Mouse (Mus musculus): Measurements from ENCODE around the gene Zfp57. TPM values are rescaled to one million over a fixed set of nuclear protein-coding genes. Genes with fewer than 3 reads are reported as not detected.

Gene Zfp57
- 206 and 224 TPM in 2 replicates for polyA plus RNA-seq (2015; fragmentation: Nextera tagmentation; extraction: Ambion mirVana)

DNA sequence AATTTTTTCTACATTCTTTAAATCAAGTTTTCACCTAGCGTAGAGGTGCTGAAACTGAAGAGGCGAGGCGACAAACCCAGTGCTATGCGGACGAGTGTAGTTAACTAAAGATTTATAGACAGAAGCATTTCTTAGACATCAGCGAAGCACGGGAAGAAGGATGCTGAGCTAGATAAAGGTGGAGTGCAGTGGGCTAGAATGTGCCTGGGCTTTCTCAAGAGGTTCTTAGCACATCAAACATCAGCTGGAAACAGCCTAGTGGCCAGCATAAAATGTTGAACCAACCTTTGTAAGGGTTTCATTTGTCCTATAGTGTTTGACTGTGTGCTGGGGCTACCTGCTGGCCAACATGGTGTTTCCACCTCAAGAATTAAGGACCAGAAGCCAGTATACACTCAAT is at the start of gene Zfp57:
Zfp57 (plus strand) TSS at position 301 of the 400 bp plus-strand sequence.
- no peaks in the 10 kb centered on the region for H3K9me3 ChIP-seq (ENCODE audit: control insufficient read depth, low read length)
- H3K9ac ChIP-seq (ENCODE audit: low read depth, low read length), result no peak within 1 kb of the TSS
- peak within 1 kb of the TSS; percentile 67 for H3K4me2 ChIP-seq (ENCODE audit: low read length)
- WGBS, result 93% methylated on average over 7 of the region's 7 CpGs
- no peak within 1 kb of the TSS for H3K27ac ChIP-seq (ENCODE audit: low read depth, low read length)
- H3K4me3 ChIP-seq (ENCODE audit: low read length), result peak within 1 kb of the TSS; percentile 82
- H3K36me3 ChIP-seq (ENCODE audit: control insufficient read depth, insufficient read depth, low read length), result peaks cover 6% of the 10 kb centered on the region
- ATAC-seq, result no peak
- H3K27me3 ChIP-seq (replicated peaks; ENCODE audit: control insufficient read depth, insufficient read depth, low read length), result no peaks in the 10 kb centered on the region
- H3K4me1 ChIP-seq (ENCODE audit: control insufficient read depth, insufficient read depth, low read depth, low read length), result peaks cover 6% of the 10 kb centered on the region

DNA sequence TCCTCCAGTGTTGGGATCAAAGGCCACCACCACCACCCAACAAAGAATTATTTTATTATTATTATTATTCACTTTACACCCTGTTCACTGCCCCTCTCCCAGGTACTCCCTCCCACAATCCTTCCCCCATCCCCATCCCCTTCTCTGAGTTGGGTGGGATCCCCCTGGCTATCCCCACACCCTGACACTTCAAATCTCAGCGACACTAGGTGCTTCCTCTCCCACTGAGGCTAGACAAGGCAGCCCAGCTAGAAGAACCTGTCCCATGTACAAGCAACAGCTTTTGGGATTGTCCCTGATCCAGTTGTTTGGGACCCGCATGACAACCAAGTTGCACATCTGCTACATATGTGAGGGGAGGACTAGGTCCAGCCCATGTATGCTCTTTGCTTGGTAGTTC is 48.3 kb upstream of the Zfp57 start:
- Histone ChIP-seq H3K9me3 (ENCODE audit: control insufficient read depth, low read length) (no peaks in the 10 kb centered on the region), H3K4me1 (ENCODE audit: control insufficient read depth, insufficient read depth, low read depth, low read length) (peaks cover 16% of the 10 kb centered on the region), H3K36me3 (ENCODE audit: control insufficient read depth, insufficient read depth, low read length) (peaks cover 12% of the 10 kb centered on the region), H3K27me3 (replicated peaks; ENCODE audit: control insufficient read depth, insufficient read depth, low read length) (no peaks in the 10 kb centered on the region), H3K9ac (ENCODE audit: low read depth, low read length) (no peak overlapping the region), H3K4me3 (ENCODE audit: low read length) (no peak overlapping the region), H3K27ac (ENCODE audit: low read depth, low read length) (no peak overlapping the region), H3K4me2 (ENCODE audit: low read length) (no peak overlapping the region)
- 93% methylated on average over 2 of the region's 2 CpGs for WGBS
- ATAC-seq, result no peak

DNA sequence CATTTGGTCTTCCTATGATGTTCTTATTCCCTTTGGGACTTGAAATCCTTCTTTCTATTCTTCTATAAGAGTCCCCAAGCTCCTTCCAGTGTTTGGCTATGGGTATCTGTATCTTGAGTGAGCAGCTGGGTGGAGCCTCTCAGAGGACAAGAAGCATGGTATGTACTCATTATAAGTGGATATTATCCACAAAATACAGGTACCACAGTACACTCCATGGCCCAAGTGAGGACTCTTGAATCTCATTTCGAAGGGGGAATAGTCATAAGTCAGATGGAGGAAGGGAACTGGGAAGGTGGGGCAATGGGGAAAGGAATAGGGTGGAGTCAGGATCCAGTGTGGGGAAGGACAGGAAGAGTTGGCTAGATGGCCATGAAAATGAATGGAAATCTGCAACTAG is 47.9 kb upstream of the Zfp57 start:
- Histone ChIP-seq H3K36me3 (ENCODE audit: control insufficient read depth, insufficient read depth, low read length) (peaks cover 12% of the 10 kb centered on the region), H3K27me3 (replicated peaks; ENCODE audit: control insufficient read depth, insufficient read depth, low read length) (no peaks in the 10 kb centered on the region), H3K9me3 (ENCODE audit: control insufficient read depth, low read length) (no peaks in the 10 kb centered on the region), H3K9ac (ENCODE audit: low read depth, low read length) (no peak overlapping the region), H3K4me2 (ENCODE audit: low read length) (no peak overlapping the region), H3K4me1 (ENCODE audit: control insufficient read depth, insufficient read depth, low read depth, low read length) (peaks cover 16% of the 10 kb centered on the region), H3K27ac (ENCODE audit: low read depth, low read length) (no peak overlapping the region), H3K4me3 (ENCODE audit: low read length) (no peak overlapping the region)
- no peak for ATAC-seq
- WGBS, result 97% methylated on average over 1 of the region's 1 CpGs

DNA sequence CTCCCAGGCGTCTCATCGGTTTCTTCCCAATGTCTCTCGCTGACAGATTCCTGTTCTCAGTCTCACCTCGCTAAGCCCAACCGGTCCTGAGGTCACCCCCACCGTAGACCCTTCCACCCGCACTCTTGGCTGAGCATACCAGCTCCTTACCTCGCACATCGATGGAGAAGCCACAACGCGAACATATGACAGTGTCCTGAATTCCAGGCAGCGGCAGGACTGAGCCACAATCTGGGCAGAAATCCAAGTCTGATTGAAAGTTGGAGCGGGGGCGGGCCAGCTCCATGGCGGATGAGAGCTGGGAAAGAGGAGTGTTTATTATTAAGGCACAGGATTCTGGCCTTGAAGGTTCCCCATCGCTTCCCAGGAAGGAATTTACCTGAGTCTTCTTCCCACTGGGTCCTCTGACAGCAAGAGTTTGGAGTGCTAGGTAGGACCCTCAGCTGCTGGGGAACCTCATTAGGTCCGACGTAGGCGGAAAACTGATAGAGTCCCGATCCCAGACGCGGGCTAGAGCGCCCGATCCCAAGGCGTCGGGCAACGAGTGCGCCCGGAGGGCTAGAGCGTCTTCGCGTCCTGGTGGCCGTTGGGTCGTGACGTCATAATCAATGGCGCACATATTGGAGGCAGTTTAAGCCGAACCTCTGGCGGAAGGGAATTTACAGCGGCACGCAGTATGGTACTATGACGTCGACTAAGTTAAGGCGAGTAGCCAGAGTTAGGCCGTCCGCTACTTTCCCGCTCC is 42.8 kb upstream of the Zfp57 start, which contains the start of the genes Znrd1 and Znrd1as:
Znrd1 (minus strand) TSS at position 561 of the 745 bp plus-strand sequence.
Znrd1as (plus strand) TSS at position 594 of the 745 bp plus-strand sequence.
- Histone ChIP-seq H3K27me3 (replicated peaks; ENCODE audit: control insufficient read depth, insufficient read depth, low read length) (no peaks in the 10 kb centered on the region), H3K36me3 (ENCODE audit: control insufficient read depth, insufficient read depth, low read length) (no peaks in the 10 kb centered on the region), H3K4me3 (ENCODE audit: low read length) (peak within 1 kb of the TSS; percentile 75), H3K9ac (ENCODE audit: low read depth, low read length) (peak within 1 kb of the TSS; percentile 75), H3K27ac (ENCODE audit: low read depth, low read length) (peak within 1 kb of the TSS; percentile 78), H3K9me3 (ENCODE audit: control insufficient read depth, low read length) (no peaks in the 10 kb centered on the region), H3K4me1 (ENCODE audit: control insufficient read depth, insufficient read depth, low read depth, low read length) (peaks cover 16% of the 10 kb centered on the region), H3K4me2 (ENCODE audit: low read length) (peak within 1 kb of the TSS; percentile 88)
- peak; percentile 98 for ATAC-seq
- WGBS, result under 1% methylated on average over 46 of the region's 46 CpGs

DNA sequence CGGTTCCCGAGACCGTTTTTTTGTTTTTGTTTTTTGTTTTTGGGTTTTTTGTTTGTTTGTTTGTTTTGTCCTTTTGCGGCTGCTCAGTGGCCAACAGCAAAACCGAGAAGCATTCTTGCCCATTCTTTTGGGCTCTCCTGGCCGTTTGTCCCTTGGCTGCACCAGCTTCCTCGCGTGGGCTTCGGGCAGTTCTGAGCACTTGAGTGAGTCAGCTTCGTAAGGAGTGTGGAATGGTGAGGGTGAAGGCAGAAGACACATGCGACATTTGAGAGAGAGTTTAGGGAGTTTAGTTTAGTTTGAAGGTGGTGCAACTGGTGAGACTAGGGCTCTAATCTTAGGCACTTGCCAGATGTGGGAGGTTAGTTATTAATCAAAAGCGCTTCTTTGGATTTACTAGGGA is 42.1 kb upstream of the Zfp57 start:
- no peak for ATAC-seq
- 11% methylated on average over 12 of the region's 12 CpGs for WGBS

DNA sequence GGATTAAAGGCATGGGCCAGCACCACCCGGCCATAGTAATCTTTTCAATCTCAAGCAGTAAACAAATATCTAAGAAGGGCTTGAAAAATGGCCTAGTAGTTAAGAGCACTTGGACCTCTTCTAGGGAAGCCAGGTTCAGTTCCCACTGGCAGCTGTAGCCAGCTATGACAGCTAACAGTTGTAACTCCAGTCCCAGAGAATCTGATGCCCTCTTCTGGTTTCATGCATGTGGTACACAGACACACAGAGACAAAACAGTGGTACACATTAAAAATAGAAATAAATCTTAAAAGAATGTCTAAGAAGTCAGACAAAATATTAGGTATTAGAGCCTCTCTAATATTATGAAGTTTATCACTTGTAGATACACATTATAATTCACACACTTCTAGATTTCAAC is 39.8 kb upstream of the Zfp57 start:
- no peak overlapping the region for H3K27ac ChIP-seq (ENCODE audit: low read depth, low read length)
- no peaks in the 10 kb centered on the region for H3K27me3 ChIP-seq (replicated peaks; ENCODE audit: control insufficient read depth, insufficient read depth, low read length)
- H3K4me1 ChIP-seq (ENCODE audit: control insufficient read depth, insufficient read depth, low read depth, low read length), result peaks cover 16% of the 10 kb centered on the region
- no peak for ATAC-seq
- H3K4me3 ChIP-seq (ENCODE audit: low read length), result no peak overlapping the region
- no peak overlapping the region for H3K9ac ChIP-seq (ENCODE audit: low read depth, low read length)
- no peaks in the 10 kb centered on the region for H3K9me3 ChIP-seq (ENCODE audit: control insufficient read depth, low read length)
- no peaks in the 10 kb centered on the region; the same call in 1 of the 2 replicates for H3K36me3 ChIP-seq (ENCODE audit: control insufficient read depth, insufficient read depth, low read length)
- H3K4me2 ChIP-seq (ENCODE audit: low read length), result no peak overlapping the region
- WGBS, result 62% methylated on average over 1 of the region's 1 CpGs

More for the DNA sequence above, 42.1 kb upstream of the Zfp57 start:
- Histone ChIP-seq H3K4me3 (ENCODE audit: low read length) (peak overlapping the region; percentile 75), H3K9ac (ENCODE audit: low read depth, low read length) (peak overlapping the region; percentile 75), H3K4me1 (ENCODE audit: control insufficient read depth, insufficient read depth, low read depth, low read length) (peaks cover 16% of the 10 kb centered on the region), H3K9me3 (ENCODE audit: control insufficient read depth, low read length) (no peaks in the 10 kb centered on the region), H3K36me3 (ENCODE audit: control insufficient read depth, insufficient read depth, low read length) (no peaks in the 10 kb centered on the region), H3K27ac (ENCODE audit: low read depth, low read length) (peak overlapping the region; percentile 55), H3K27me3 (replicated peaks; ENCODE audit: control insufficient read depth, insufficient read depth, low read length) (no peaks in the 10 kb centered on the region), H3K4me2 (ENCODE audit: low read length) (peak overlapping the region; percentile 88)

DNA sequence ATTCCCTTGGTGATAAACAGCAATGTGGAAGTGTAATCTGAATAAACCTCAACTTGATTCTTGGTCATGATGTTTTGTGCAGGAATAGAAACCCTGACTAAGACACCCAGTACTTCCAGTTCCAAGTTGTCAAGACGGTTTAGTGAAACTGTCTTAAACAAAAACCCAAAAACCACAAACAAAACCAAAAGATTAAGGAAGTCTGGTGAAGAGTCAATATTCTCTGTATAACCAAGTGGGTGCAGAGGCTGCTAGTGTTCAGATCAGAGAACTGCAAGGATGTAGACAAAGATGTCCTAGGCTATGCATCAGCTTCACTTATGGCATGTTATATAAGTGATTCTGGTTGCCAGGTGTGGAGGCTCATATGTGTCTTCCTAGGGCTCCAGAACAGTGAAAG is 34.1 kb upstream of the Zfp57 start:
- WGBS, result 80% methylated on average over 1 of the region's 1 CpGs
- no peak overlapping the region for H3K27ac ChIP-seq (ENCODE audit: low read depth, low read length)
- no peak overlapping the region for H3K4me3 ChIP-seq (ENCODE audit: low read length)
- H3K36me3 ChIP-seq (ENCODE audit: control insufficient read depth, insufficient read depth, low read length), result no peaks in the 10 kb centered on the region; the same call in 1 of the 2 replicates
- H3K9me3 ChIP-seq (ENCODE audit: control insufficient read depth, low read length), result no peaks in the 10 kb centered on the region
- H3K9ac ChIP-seq (ENCODE audit: low read depth, low read length), result no peak overlapping the region
- ATAC-seq, result no peak
- H3K4me2 ChIP-seq (ENCODE audit: low read length), result no peak overlapping the region
- no peaks in the 10 kb centered on the region for H3K27me3 ChIP-seq (replicated peaks; ENCODE audit: control insufficient read depth, insufficient read depth, low read length)
- no peaks in the 10 kb centered on the region for H3K4me1 ChIP-seq (ENCODE audit: control insufficient read depth, insufficient read depth, low read depth, low read length)

DNA sequence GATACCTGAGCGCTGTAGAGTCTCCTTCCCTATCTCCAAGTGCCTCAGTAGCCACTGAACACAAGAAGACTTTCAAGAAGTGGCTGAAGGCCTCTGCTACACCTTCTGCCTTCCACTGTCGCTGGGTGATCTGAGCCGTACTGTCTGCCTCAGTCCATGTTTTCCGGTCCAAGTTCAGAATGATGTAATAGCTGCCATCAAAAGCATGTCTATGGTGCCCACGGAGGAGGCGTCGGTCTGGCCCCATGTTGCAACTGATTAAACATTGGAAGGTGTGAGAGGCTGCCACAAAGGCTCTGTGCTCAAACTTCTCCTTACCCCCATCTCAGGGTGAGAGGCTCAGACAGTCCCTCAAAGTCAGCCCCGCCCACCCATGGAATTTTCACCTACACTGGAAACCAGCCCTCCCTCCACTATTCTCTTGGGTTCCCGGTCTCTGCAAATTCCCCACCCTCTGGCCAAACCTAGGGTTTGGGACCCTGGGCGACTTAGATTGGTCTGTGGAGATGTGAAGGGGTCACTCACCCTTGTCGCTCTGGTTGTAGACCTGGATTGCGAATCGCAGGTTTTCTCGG is 30.6 kb upstream of the Zfp57 start:
- H3K4me1 ChIP-seq (ENCODE audit: control insufficient read depth, insufficient read depth, low read depth, low read length), result no peaks in the 10 kb centered on the region
- no peak overlapping the region for H3K9ac ChIP-seq (ENCODE audit: low read depth, low read length)
- H3K9me3 ChIP-seq (ENCODE audit: control insufficient read depth, low read length), result no peaks in the 10 kb centered on the region
- H3K27me3 ChIP-seq (replicated peaks; ENCODE audit: control insufficient read depth, insufficient read depth, low read length), result no peaks in the 10 kb centered on the region
- ATAC-seq, result no peak
- H3K4me2 ChIP-seq (ENCODE audit: low read length), result no peak overlapping the region
- no peaks in the 10 kb centered on the region for H3K36me3 ChIP-seq (ENCODE audit: control insufficient read depth, insufficient read depth, low read length)
- 83% methylated on average over 14 of the region's 14 CpGs for WGBS
- H3K27ac ChIP-seq (ENCODE audit: low read depth, low read length), result no peak overlapping the region
- no peak overlapping the region for H3K4me3 ChIP-seq (ENCODE audit: low read length)

DNA sequence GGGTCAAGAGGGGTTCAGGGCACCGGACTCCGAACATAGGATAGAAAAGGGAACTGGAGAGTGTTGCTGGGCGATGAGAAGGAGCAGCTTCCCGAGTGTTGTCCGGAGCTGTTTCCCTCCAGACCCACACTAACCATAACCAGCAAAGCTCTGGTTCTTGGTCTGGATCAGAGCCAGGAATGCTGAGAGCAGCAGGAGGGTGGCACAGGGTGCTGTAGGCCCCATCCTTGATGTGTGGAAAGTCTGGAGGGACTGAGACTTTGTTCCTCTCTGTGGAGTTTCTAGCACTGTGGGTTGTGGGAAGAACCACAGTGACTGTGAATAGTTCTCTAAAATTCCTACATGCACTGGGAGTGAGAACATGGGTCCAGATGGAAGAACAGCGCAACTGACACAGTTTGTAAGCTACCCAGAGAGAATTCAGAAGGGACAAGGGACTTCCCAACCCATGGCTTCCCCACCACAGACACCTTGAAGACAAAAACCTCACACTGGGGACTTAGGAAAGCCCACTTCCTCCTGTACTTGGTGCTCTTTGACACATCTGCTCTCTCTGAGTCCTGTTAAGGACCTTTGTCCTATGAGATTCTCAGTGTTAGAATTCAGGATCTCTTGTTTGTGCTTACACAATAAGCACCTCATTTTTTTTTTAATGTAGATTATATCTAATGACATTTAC is 29.7 kb upstream of the Zfp57 start:
- Histone ChIP-seq H3K9me3 (ENCODE audit: control insufficient read depth, low read length) (no peaks in the 10 kb centered on the region), H3K4me1 (ENCODE audit: control insufficient read depth, insufficient read depth, low read depth, low read length) (no peaks in the 10 kb centered on the region), H3K27ac (ENCODE audit: low read depth, low read length) (no peak overlapping the region), H3K36me3 (ENCODE audit: control insufficient read depth, insufficient read depth, low read length) (no peaks in the 10 kb centered on the region), H3K4me2 (ENCODE audit: low read length) (no peak overlapping the region), H3K4me3 (ENCODE audit: low read length) (no peak overlapping the region), H3K9ac (ENCODE audit: low read depth, low read length) (no peak overlapping the region), H3K27me3 (replicated peaks; ENCODE audit: control insufficient read depth, insufficient read depth, low read length) (no peaks in the 10 kb centered on the region)
- 82% methylated on average over 6 of the region's 6 CpGs for WGBS
- ATAC-seq, result no peak
